Mouse (Mus musculus): ENCODE data around the gene Gm20696. TPM values are rescaled to one million over a fixed set of nuclear protein-coding genes. Genes with fewer than 3 reads are reported as not detected.

Gene Gm20696
- polyA plus RNA-seq, 1 experiment from 2014 or later: 3.0 TPM

DNA sequence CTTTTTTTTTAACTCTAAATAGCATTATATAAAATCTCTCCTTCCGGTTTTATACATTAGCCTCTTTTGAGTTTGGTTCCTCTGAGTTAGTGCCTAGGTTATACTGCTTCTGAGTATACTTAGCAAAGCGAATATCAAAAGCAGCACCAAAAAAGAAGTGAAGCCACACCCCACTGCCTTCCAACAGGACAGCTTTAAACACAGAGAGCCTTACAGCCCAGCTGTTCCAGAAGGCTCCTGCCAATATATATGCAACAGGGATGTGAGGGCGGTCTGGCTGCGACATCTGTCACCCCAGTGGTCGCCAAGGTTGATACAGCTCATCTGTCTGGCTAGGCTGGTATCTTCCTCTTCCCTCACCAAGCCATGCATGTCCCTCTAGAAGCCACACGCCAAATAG, 91.0 kb downstream of the Gm20696 start:
- Histone ChIP-seq H3K4me1 (ENCODE audit: control insufficient read depth, insufficient read depth, low read length) (no peaks in the 10 kb centered on the region), H3K4me2 (ENCODE audit: low read depth, low read length) (no peak overlapping the region), H3K4me3 (ENCODE audit: low read depth, low read length) (no peak overlapping the region), H3K9ac (replicated peaks; ENCODE audit: low read depth, low read length) (no peak overlapping the region), H3K27ac (ENCODE audit: low read depth, low read length) (no peak overlapping the region), H3K27me3 (ENCODE audit: control insufficient read depth, insufficient read depth, low read length) (no peaks in the 10 kb centered on the region), H3K9me3 (ENCODE audit: control insufficient read depth, low read length) (no peaks in the 10 kb centered on the region), H3K36me3 (ENCODE audit: control insufficient read depth, insufficient read depth, low read length) (no peaks in the 10 kb centered on the region)
- no peak for ATAC-seq (ENCODE audit: low read depth)
- 79% methylated on average over 6 of the region's 6 CpGs for WGBS

DNA sequence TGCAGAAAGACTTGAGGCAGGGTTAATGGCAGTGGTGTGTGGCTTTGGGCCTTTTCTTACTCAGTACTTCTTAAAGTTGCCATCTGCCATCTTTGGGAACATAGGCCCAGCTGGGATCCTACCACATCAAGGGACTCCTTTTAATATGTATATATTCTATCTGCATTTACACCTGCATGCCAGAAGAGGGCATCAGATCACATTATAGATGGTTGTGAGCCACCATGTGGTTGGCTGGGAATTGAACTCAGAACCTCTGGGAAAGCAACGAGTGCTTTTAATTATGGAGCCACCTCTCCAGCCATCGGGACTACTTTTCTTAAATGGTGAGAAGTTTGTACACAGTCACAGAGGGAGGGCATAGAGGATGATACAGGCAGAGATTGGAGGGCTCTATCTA, 93.3 kb downstream of the Gm20696 start:
- Histone ChIP-seq H3K9me3 (ENCODE audit: control insufficient read depth, low read length) (no peaks in the 10 kb centered on the region), H3K27me3 (ENCODE audit: control insufficient read depth, insufficient read depth, low read length) (no peaks in the 10 kb centered on the region), H3K27ac (ENCODE audit: low read depth, low read length) (no peak overlapping the region), H3K4me1 (ENCODE audit: control insufficient read depth, insufficient read depth, low read length) (no peaks in the 10 kb centered on the region), H3K4me2 (ENCODE audit: low read depth, low read length) (no peak overlapping the region), H3K36me3 (ENCODE audit: control insufficient read depth, insufficient read depth, low read length) (no peaks in the 10 kb centered on the region), H3K4me3 (ENCODE audit: low read depth, low read length) (no peak overlapping the region), H3K9ac (replicated peaks; ENCODE audit: low read depth, low read length) (no peak overlapping the region)
- no peak for ATAC-seq (ENCODE audit: low read depth)
- 93% methylated on average over 2 of the region's 2 CpGs for WGBS

DNA sequence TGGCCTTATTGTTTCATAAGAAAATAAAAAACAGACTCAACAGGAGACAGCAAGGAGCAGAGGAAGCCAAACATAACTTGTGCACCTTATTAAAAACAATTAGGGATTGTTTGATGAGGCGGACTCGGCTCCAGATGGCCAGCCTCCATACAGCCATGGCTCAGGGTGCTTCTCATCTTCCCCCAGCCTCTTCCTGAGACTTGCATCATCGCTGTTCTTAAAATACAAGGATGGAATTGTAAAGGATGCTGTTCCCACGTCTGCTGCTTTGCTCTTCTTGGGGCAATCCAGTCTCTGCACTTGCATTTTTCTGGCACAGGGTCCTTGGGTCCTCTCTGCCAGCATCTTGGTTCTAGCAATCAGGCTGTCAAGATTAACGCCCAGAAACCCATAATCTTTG, 94.5 kb downstream of the Gm20696 start:
- 74% methylated on average over 5 of the region's 5 CpGs for WGBS
- H3K4me2 ChIP-seq (ENCODE audit: low read depth, low read length): no peak overlapping the region
- H3K36me3 ChIP-seq (ENCODE audit: control insufficient read depth, insufficient read depth, low read length): no peaks in the 10 kb centered on the region
- H3K27ac ChIP-seq (ENCODE audit: low read depth, low read length): no peak overlapping the region
- no peaks in the 10 kb centered on the region for H3K4me1 ChIP-seq (ENCODE audit: control insufficient read depth, insufficient read depth, low read length)
- H3K27me3 ChIP-seq (ENCODE audit: control insufficient read depth, insufficient read depth, low read length): no peaks in the 10 kb centered on the region
- no peaks in the 10 kb centered on the region for H3K9me3 ChIP-seq (ENCODE audit: control insufficient read depth, low read length)
- H3K4me3 ChIP-seq (ENCODE audit: low read depth, low read length): no peak overlapping the region
- no peak overlapping the region for H3K9ac ChIP-seq (replicated peaks; ENCODE audit: low read depth, low read length)
- no peak for ATAC-seq (ENCODE audit: low read depth)

DNA sequence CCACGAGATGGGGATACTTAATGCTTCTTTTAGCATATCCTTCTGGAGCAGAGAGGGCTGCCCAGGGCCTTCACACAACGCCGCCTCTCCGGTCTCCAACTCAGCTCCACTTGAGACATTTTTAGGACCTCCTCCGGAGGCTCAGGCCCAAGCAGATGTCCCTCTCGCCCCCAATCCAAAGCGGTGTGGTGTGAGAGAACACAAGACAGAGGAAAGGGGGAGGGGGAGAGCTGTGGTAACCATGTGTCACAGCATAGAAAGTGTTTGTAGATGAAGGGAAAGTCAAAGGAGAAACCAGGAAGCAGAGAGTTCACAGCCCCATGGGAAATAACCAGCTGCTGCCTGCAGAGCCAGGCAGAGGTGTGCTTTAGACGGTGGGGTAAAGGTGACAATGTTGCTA, 99.7 kb downstream of the Gm20696 start:
- no peaks in the 10 kb centered on the region for H3K27me3 ChIP-seq (ENCODE audit: control insufficient read depth, insufficient read depth, low read length)
- WGBS: 73% methylated on average over 8 of the region's 8 CpGs

DNA sequence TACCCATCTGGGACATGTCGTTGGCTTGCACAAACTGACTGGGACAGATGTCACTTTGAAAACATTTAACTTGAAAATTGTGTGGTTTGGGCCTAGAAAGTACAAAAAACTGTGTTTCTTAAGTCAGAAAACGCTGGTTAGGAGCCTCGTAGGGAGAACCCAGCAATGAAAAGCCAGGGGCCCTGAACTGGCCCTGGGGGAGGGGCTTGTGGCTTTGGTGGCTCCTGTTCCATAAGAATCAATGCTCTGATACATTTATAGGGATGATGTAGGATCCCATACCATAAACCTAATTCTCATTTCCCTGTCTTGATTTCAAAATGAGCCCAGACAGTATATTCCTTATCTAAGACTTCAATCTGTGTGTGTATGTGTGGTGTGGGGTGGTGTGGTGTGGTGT, 101.8 kb downstream of the Gm20696 start:
- Histone ChIP-seq H3K4me2 (ENCODE audit: low read depth, low read length) (no peak overlapping the region), H3K27me3 (ENCODE audit: control insufficient read depth, insufficient read depth, low read length) (no peaks in the 10 kb centered on the region), H3K4me1 (ENCODE audit: control insufficient read depth, insufficient read depth, low read length) (no peaks in the 10 kb centered on the region), H3K27ac (ENCODE audit: low read depth, low read length) (no peak overlapping the region), H3K9me3 (ENCODE audit: control insufficient read depth, low read length) (no peaks in the 10 kb centered on the region), H3K9ac (replicated peaks; ENCODE audit: low read depth, low read length) (no peak overlapping the region), H3K4me3 (ENCODE audit: low read depth, low read length) (no peak overlapping the region), H3K36me3 (ENCODE audit: control insufficient read depth, insufficient read depth, low read length) (no peaks in the 10 kb centered on the region)
- WGBS: 77% methylated on average over 3 of the region's 3 CpGs
- ATAC-seq (ENCODE audit: low read depth): no peak

More for the DNA sequence above, 99.7 kb downstream of the Gm20696 start:
- H3K9ac ChIP-seq (replicated peaks; ENCODE audit: low read depth, low read length): no peak overlapping the region
- H3K9me3 ChIP-seq (ENCODE audit: control insufficient read depth, low read length): no peaks in the 10 kb centered on the region
- no peak for ATAC-seq (ENCODE audit: low read depth)
- H3K4me2 ChIP-seq (ENCODE audit: low read depth, low read length): no peak overlapping the region
- H3K36me3 ChIP-seq (ENCODE audit: control insufficient read depth, insufficient read depth, low read length): no peaks in the 10 kb centered on the region
- H3K4me1 ChIP-seq (ENCODE audit: control insufficient read depth, insufficient read depth, low read length): no peaks in the 10 kb centered on the region
- no peak overlapping the region for H3K4me3 ChIP-seq (ENCODE audit: low read depth, low read length)
- no peak overlapping the region for H3K27ac ChIP-seq (ENCODE audit: low read depth, low read length)

DNA sequence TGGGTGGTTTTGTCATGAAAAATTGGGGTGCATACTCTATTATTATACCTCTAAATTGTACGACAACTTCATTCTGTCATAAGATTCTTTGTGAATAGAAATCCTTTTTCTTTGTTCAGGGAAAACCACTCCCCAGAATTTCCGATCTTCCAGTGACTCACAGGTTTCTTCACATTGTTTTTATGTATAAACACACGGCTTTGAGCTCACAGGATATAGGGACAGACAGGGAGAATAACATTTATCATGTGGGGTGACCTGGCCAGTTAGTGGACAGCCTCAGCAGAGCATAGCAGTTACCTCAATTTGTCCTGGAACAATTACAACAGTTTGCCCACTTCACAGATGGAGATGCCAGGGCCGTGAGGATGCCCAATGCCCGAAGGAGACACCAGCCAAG, 109.6 kb downstream of the Gm20696 start:
- Histone ChIP-seq H3K9me3 (ENCODE audit: control insufficient read depth, low read length) (no peaks in the 10 kb centered on the region), H3K4me3 (ENCODE audit: low read depth, low read length) (no peak overlapping the region), H3K36me3 (ENCODE audit: control insufficient read depth, insufficient read depth, low read length) (no peaks in the 10 kb centered on the region), H3K9ac (replicated peaks; ENCODE audit: low read depth, low read length) (no peak overlapping the region), H3K4me2 (ENCODE audit: low read depth, low read length) (no peak overlapping the region), H3K27ac (ENCODE audit: low read depth, low read length) (no peak overlapping the region), H3K4me1 (ENCODE audit: control insufficient read depth, insufficient read depth, low read length) (no peaks in the 10 kb centered on the region), H3K27me3 (ENCODE audit: control insufficient read depth, insufficient read depth, low read length) (no peaks in the 10 kb centered on the region)
- WGBS: 91% methylated on average over 5 of the region's 5 CpGs
- ATAC-seq (ENCODE audit: low read depth): no peak

DNA sequence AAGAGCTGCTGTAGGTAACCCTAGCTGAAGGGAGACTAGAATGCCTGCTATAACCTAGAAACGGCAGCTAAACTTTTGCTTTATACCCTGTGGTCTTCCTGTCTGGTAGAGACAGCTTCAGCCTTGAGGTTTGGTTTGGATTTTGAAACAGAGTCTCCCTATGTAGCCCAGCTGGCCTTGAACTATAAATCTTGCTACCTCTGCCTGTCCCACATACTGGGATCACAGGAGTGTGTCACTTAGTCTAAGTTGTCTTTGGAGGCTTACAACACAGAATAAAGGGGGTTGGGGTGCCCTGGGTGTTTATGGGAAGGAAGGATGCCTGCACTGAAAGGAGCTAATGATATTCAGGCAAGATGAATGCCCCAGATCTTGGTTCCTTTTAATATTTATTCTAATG, 113.8 kb downstream of the Gm20696 start:
- Histone ChIP-seq H3K36me3 (ENCODE audit: control insufficient read depth, insufficient read depth, low read length) (no peaks in the 10 kb centered on the region), H3K4me3 (ENCODE audit: low read depth, low read length) (no peak overlapping the region), H3K27me3 (ENCODE audit: control insufficient read depth, insufficient read depth, low read length) (no peaks in the 10 kb centered on the region), H3K4me2 (ENCODE audit: low read depth, low read length) (no peak overlapping the region), H3K27ac (ENCODE audit: low read depth, low read length) (no peak overlapping the region), H3K9ac (replicated peaks; ENCODE audit: low read depth, low read length) (no peak overlapping the region), H3K9me3 (ENCODE audit: control insufficient read depth, low read length) (no peaks in the 10 kb centered on the region), H3K4me1 (ENCODE audit: control insufficient read depth, insufficient read depth, low read length) (no peaks in the 10 kb centered on the region)
- 77% methylated on average over 1 of the region's 1 CpGs for WGBS
- ATAC-seq (ENCODE audit: low read depth): no peak

DNA sequence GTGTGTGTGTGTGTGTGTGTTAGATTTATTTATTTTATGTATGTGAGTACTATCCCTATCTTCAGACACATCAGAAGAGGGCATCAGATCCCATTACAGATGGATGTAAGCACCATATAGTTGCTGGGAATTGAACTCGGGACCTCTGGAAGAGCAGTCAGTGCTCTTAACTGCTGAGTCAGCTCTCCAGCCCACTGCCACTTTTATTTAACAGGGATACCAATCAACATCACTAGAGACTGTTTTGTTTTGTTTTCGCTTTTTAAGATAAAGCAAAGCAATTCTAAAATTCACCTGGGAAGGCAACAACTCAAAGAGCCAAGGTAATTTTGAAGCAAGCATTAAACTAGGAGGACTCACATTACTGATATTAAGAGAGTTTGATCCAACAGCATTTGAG, 120.2 kb downstream of the Gm20696 start:
- H3K27me3 ChIP-seq (ENCODE audit: control insufficient read depth, insufficient read depth, low read length): no peaks in the 10 kb centered on the region
- H3K4me1 ChIP-seq (ENCODE audit: control insufficient read depth, insufficient read depth, low read length): no peaks in the 10 kb centered on the region
- H3K36me3 ChIP-seq (ENCODE audit: control insufficient read depth, insufficient read depth, low read length): no peaks in the 10 kb centered on the region
- H3K9ac ChIP-seq (replicated peaks; ENCODE audit: low read depth, low read length): no peak overlapping the region
- H3K4me2 ChIP-seq (ENCODE audit: low read depth, low read length): no peak overlapping the region
- WGBS: 95% methylated on average over 2 of the region's 2 CpGs
- no peaks in the 10 kb centered on the region for H3K9me3 ChIP-seq (ENCODE audit: control insufficient read depth, low read length)
- no peak overlapping the region for H3K4me3 ChIP-seq (ENCODE audit: low read depth, low read length)
- H3K27ac ChIP-seq (ENCODE audit: low read depth, low read length): no peak overlapping the region
- no peak for ATAC-seq (ENCODE audit: low read depth)

DNA sequence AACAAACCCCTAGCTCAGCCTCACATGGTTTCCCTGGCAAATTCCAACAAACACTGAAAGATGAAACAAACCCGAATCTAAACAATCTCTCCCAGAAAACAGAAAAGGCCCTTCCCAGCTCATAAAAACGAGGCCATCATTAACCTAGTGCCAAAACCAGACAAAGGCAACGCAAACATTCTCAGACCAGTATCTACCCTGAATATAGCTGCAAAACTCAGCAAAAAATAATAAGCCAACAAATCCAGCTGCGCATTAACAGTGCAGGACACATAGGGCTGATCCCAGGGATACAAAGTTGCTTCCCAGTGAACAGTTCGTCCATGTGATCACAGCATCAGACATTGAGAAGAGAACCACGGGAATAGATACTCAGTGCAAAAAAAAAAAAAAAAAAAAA, 121.2 kb downstream of the Gm20696 start:
- Histone ChIP-seq H3K9ac (replicated peaks; ENCODE audit: low read depth, low read length) (no peak overlapping the region), H3K9me3 (ENCODE audit: control insufficient read depth, low read length) (no peaks in the 10 kb centered on the region), H3K27ac (ENCODE audit: low read depth, low read length) (no peak overlapping the region), H3K4me3 (ENCODE audit: low read depth, low read length) (no peak overlapping the region), H3K4me1 (ENCODE audit: control insufficient read depth, insufficient read depth, low read length) (no peaks in the 10 kb centered on the region), H3K36me3 (ENCODE audit: control insufficient read depth, insufficient read depth, low read length) (no peaks in the 10 kb centered on the region), H3K4me2 (ENCODE audit: low read depth, low read length) (no peak overlapping the region), H3K27me3 (ENCODE audit: control insufficient read depth, insufficient read depth, low read length) (no peaks in the 10 kb centered on the region)
- ATAC-seq (ENCODE audit: low read depth): no peak
- 68% methylated on average over 6 of the region's 6 CpGs for WGBS

DNA sequence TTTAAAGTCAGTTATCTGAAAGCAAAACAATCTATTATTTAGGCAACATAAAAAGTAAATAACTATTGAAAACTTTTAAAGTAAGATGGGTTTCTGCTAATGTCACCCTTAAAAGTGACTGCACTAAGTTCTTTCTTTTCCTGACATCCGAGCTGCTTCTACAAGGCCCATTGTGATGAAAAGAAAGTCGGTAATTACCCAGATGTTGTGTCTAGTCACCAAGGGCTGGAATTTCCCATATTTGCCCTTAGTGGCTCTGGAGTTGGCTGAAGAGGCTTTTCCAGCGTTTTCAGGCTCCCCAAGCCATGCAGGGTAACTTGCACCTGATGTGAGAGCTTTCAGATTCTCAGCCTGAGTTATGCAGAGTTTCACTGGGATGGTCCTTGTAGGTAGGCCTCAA, 125.5 kb downstream of the Gm20696 start:
- WGBS: 35% methylated on average over 3 of the region's 3 CpGs
- H3K4me2 ChIP-seq (ENCODE audit: low read depth, low read length): no peak overlapping the region
- H3K27me3 ChIP-seq (ENCODE audit: control insufficient read depth, insufficient read depth, low read length): no peaks in the 10 kb centered on the region
- H3K9ac ChIP-seq (replicated peaks; ENCODE audit: low read depth, low read length): no peak overlapping the region
- H3K36me3 ChIP-seq (ENCODE audit: control insufficient read depth, insufficient read depth, low read length): no peaks in the 10 kb centered on the region
- no peaks in the 10 kb centered on the region for H3K4me1 ChIP-seq (ENCODE audit: control insufficient read depth, insufficient read depth, low read length)
- no peaks in the 10 kb centered on the region for H3K9me3 ChIP-seq (ENCODE audit: control insufficient read depth, low read length)
- no peak overlapping the region for H3K4me3 ChIP-seq (ENCODE audit: low read depth, low read length)
- no peak overlapping the region for H3K27ac ChIP-seq (ENCODE audit: low read depth, low read length)
- ATAC-seq (ENCODE audit: low read depth): no peak
